Mouse (Mus musculus) stomach, embryonic 16.5 days (tissue): ENCODE measurements at regions not wholly inside any gene's neighbourhood (a gene's known extent, or its start where the extent isn't known, plus 50 kb on each side); places are given as distances from the start of the nearest gene placed in this dataset.

Experiments
- ATAC-seq: fragments of 200-750 bp; cut with Nextera tagmentation; 2 replicates; pipeline ENCODE4 v1.8.0; 2017; ENCODE audit warnings: moderate number of reproducible peaks, moderate TSS enrichment; ENCODE audit not compliant: insufficient read depth, low FRiP score
- H3K27ac ChIP-seq: fragments of 300-500 bp; sonication (generic); 2 replicates; pipeline ENCODE4 v1.5.1; 2014; ENCODE audit warnings: low read length
- H3K27me3 ChIP-seq: fragments of 300-500 bp; sonication (generic); 2 replicates; pipeline ENCODE4 v1.6.1; 2014; ENCODE audit warnings: low read length, control low read depth, mixed read lengths; ENCODE audit not compliant: control insufficient read depth, insufficient read depth
- H3K36me3 ChIP-seq: fragments of 300-500 bp; sonication (generic); 2 replicates; pipeline ENCODE4 v1.6.1; 2014; ENCODE audit warnings: low read length; ENCODE audit not compliant: control insufficient read depth, insufficient read depth
- H3K4me1 ChIP-seq: fragments of 300-500 bp; sonication (generic); 2 replicates; pipeline ENCODE4 v1.6.1; 2014; ENCODE audit warnings: low read length, control low read depth, mixed read lengths; ENCODE audit not compliant: control insufficient read depth, insufficient read depth
- H3K4me2 ChIP-seq: fragments of 300-500 bp; sonication (generic); 2 replicates; pipeline ENCODE4 v1.6.1; 2014; ENCODE audit warnings: low read depth, low read length, mixed read lengths
- H3K4me3 ChIP-seq: fragments of 300-500 bp; sonication (generic); replicated peaks from 2 replicates; pipeline ENCODE4 v1.5.1; 2014; ENCODE audit warnings: mild to moderate bottlenecking, low read length
- H3K9ac ChIP-seq: fragments of 300-500 bp; sonication (generic); 2 replicates; pipeline ENCODE4 v1.6.1; 2014; ENCODE audit warnings: low read length
- H3K9me3 ChIP-seq: fragments of 300-500 bp; sonication (generic); replicated peaks from 2 replicates; pipeline ENCODE4 v1.6.1; 2016; ENCODE audit warnings: low read length, control low read depth; ENCODE audit not compliant: control insufficient read depth
- WGBS: fragments of 180-500 bp; shearing (Covaris S2); extraction: QIAGEN DNeasy Blood & Tissue Kit; methylation state at CpG from one replicate; pipeline ENCODE4 v1.1.7; 2014; 5-methylcytosine and 5-hydroxymethylcytosine counted together

DNA sequence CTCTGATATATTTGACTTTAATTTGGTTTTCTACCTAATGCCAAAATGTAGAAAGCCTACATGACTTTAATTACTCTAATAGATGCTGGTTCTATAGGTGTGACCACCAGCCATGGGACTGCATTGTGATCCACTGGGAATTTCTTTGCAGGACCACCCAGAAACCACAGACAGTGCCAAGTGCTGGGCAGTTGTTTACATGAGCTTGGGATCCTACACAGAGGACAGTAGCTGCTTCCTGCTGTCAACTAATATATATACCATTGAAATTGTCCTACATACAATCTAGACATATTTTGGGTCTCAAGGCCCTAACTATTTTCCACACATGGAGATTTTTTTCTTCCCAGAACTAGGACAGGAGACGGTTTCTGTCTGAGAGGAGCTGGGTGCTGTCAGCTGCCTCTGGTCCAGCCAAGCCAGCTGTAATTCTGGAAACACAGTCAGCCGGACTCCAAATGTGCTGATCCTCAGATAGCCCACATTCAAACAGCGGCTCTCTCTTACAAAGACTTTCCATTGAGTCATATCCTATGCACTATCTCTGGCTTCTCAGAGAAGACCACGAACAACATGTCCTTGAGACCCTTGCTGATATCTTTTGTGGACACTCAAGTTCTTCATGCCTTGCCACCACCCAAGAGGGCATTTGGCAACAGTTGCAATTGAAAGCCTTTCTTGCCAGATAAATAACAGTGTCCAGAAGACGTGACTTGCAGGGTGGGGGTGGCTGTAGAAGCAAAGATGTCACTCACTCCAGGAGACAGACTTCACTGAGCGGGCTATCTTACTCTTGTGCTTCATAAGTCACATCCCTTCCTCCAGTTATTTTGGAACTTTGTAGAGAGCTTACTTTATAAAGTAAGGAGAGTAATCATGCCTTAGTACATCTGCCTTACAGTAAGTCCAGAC is 620.1 kb downstream of the Lmo4 start:
- Histone ChIP-seq H3K27ac (no peak overlapping the region), H3K9me3 (no peaks in the 10 kb centered on the region), H3K4me2 (no peak overlapping the region), H3K4me3 (no peak overlapping the region), H3K27me3 (no peaks in the 10 kb centered on the region), H3K4me1 (no peaks in the 10 kb centered on the region), H3K9ac (no peak overlapping the region), H3K36me3 (no peaks in the 10 kb centered on the region)
- 69% methylated on average over 6 of the region's 6 CpGs for WGBS
- ATAC-seq, result no peak

- H3K9ac ChIP-seq, result no peak overlapping the region
Measured at GRCm38 (mm10) chr3:143576338-143577007, 628.5 kb downstream of the Lmo4 start.

GRCm38 (mm10) chr3:143575737-143576136 is 629.3 kb downstream of the Lmo4 start:
- no peak overlapping the region for H3K4me3 ChIP-seq
- no peaks in the 10 kb centered on the region for H3K36me3 ChIP-seq
- no peak overlapping the region for H3K27ac ChIP-seq
- H3K4me1 ChIP-seq, result peaks cover 4% of the 10 kb centered on the region
- no peak for ATAC-seq
- no peaks in the 10 kb centered on the region for H3K9me3 ChIP-seq
- 89% methylated on average over 8 of the region's 8 CpGs for WGBS
- H3K4me2 ChIP-seq, result no peak overlapping the region
- H3K9ac ChIP-seq, result no peak overlapping the region
- no peaks in the 10 kb centered on the region for H3K27me3 ChIP-seq

More at GRCm38 (mm10) chr3:143576338-143577007, 628.5 kb downstream of the Lmo4 start:
- ATAC-seq, result no peak
- Histone ChIP-seq H3K9me3 (no peaks in the 10 kb centered on the region), H3K4me1 (peaks cover 4% of the 10 kb centered on the region), H3K4me2 (no peak overlapping the region), H3K36me3 (no peaks in the 10 kb centered on the region), H3K27ac (no peak overlapping the region), H3K4me3 (no peak overlapping the region), H3K27me3 (no peaks in the 10 kb centered on the region)
- 65% methylated on average over 7 of the region's 7 CpGs for whole genome bisulfite sequencing

GRCm38 (mm10) chr3:143574035-143574864 is 630.8 kb downstream of the Lmo4 start:
- no peak for ATAC-seq
- 39% methylated on average over 10 of the region's 10 CpGs for WGBS
- no peaks in the 10 kb centered on the region for H3K9me3 ChIP-seq
- H3K9ac ChIP-seq, result no peak overlapping the region
- H3K27ac ChIP-seq, result no peak overlapping the region
- peaks cover 4% of the 10 kb centered on the region for H3K4me1 ChIP-seq
- no peak overlapping the region for H3K4me3 ChIP-seq
- H3K27me3 ChIP-seq, result no peaks in the 10 kb centered on the region
- no peak overlapping the region for H3K4me2 ChIP-seq
- no peaks in the 10 kb centered on the region for H3K36me3 ChIP-seq

DNA sequence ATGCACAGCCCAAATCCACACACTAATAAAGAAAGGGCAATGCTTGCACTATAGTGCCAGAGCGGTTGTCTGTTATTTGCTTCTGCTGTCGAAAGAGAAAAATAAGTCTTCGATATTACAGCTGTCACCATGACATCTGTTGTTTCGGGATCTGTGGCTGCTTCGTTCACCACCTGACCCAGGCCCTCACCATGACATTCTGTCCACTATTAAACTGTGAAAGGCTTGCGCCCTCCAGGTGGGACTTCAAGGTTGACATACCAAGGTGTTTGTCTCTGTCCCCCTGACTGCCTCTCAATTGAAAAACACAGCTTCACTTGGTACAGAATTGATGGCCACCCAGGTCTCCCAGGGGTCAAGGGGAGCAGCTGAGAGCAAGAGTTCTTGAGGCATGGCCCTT is 635.1 kb downstream of the Lmo4 start:
- WGBS, result 60% methylated on average over 6 of the region's 6 CpGs
- Histone ChIP-seq H3K9ac (no peak overlapping the region), H3K4me2 (no peak overlapping the region), H3K9me3 (no peaks in the 10 kb centered on the region), H3K27me3 (no peaks in the 10 kb centered on the region), H3K27ac (no peak overlapping the region), H3K4me3 (no peak overlapping the region), H3K4me1 (no peaks in the 10 kb centered on the region; the same call in 1 of the 2 replicates), H3K36me3 (no peaks in the 10 kb centered on the region)
- ATAC-seq, result no peak

DNA sequence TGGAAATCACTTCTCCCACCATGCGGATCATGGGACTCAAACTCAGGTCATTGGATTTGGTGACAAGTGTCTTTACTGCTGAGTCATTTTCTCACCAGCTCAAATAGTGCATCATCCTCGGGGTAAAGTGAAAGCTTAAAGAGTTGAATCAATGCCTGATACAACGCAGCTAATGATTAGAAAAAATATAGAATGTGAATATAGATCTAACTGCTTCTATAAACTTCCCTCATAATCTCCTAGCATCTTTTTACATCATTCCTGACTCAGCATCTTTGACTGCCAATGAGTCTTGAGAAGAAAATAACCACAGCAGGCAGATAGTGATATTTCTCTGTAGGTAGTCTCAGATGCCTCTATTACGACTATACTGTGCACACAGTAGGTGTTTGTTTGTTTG is 640.0 kb downstream of the Lmo4 start:
- 85% methylated on average over 4 of the region's 4 CpGs for WGBS

DNA sequence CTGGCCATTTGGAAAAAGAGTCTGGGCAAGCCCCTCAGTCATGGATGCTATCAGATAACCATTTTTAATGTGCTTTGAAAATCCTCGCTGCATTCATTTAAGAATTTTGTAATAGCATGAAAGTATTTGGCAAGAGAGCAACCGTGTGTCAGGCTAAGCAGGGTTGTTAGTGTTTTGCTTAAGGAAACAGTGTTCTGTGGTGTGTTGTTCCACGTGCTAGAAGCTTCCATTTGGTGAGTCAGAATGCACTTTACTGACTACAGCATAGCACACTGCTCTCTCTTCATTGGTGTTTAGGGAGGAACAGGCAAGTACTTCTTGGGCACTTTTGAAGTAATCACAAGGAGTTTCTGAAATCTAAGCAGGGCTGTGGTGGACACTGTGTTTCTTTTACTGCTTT is 661.0 kb upstream of the Pkn2 start:
- Histone ChIP-seq H3K27ac (no peak overlapping the region), H3K27me3 (no peaks in the 10 kb centered on the region), H3K36me3 (no peaks in the 10 kb centered on the region), H3K4me2 (no peak overlapping the region), H3K4me3 (no peak overlapping the region), H3K9ac (no peak overlapping the region), H3K4me1 (no peaks in the 10 kb centered on the region), H3K9me3 (no peaks in the 10 kb centered on the region)
- WGBS, result 52% methylated on average over 3 of the region's 3 CpGs
- ATAC-seq, result no peak

More for the DNA sequence above, 640.0 kb downstream of the Lmo4 start:
- H3K4me3 ChIP-seq, result no peak overlapping the region
- H3K36me3 ChIP-seq, result no peaks in the 10 kb centered on the region
- no peak overlapping the region for H3K27ac ChIP-seq
- no peak for ATAC-seq
- no peaks in the 10 kb centered on the region for H3K27me3 ChIP-seq
- no peak overlapping the region for H3K9ac ChIP-seq
- no peak overlapping the region for H3K4me2 ChIP-seq
- H3K4me1 ChIP-seq, result no peaks in the 10 kb centered on the region
- H3K9me3 ChIP-seq, result no peaks in the 10 kb centered on the region

GRCm38 (mm10) chr3:143527982-143528381 is 646.2 kb upstream of the Pkn2 start:
- H3K27ac ChIP-seq, result no peak overlapping the region
- H3K9me3 ChIP-seq, result no peaks in the 10 kb centered on the region
- H3K4me3 ChIP-seq, result no peak overlapping the region
- no peaks in the 10 kb centered on the region for H3K36me3 ChIP-seq
- 58% methylated on average over 4 of the region's 4 CpGs for WGBS
- no peak for ATAC-seq
- H3K4me1 ChIP-seq, result no peaks in the 10 kb centered on the region
- no peak overlapping the region for H3K9ac ChIP-seq
- no peaks in the 10 kb centered on the region for H3K27me3 ChIP-seq
- no peak overlapping the region for H3K4me2 ChIP-seq

GRCm38 (mm10) chr3:143527274-143527673 is 645.5 kb upstream of the Pkn2 start:
- no peak overlapping the region for H3K4me3 ChIP-seq
- no peaks in the 10 kb centered on the region for H3K36me3 ChIP-seq
- H3K9me3 ChIP-seq, result no peaks in the 10 kb centered on the region
- H3K4me1 ChIP-seq, result no peaks in the 10 kb centered on the region
- no peak for ATAC-seq
- no peak overlapping the region for H3K4me2 ChIP-seq
- H3K27me3 ChIP-seq, result no peaks in the 10 kb centered on the region
- no peak overlapping the region for H3K9ac ChIP-seq
- H3K27ac ChIP-seq, result no peak overlapping the region
